Mouse (Mus musculus) midbrain, embryonic 14.5 days (tissue): ENCODE results near the gene Usp49. TPM values are rescaled to one million over a fixed set of nuclear protein-coding genes. Genes with fewer than 3 reads are reported as not detected.
A peak's percentile ranks its signal among the peaks of the same experiment; 100 is the strongest.
"Not testable (repeated sequence)": the region's sequence is repeated elsewhere in the genome, so short reads cannot be mapped to it uniquely, and the experiment has no call there.

ENCODE experiments used
- ATAC-seq: fragments of 200-750 bp; cut with Nextera tagmentation; 2 replicates; pipeline ENCODE4 v1.8.0; 2017; ENCODE audit warnings: moderate number of reproducible peaks, moderate library complexity; ENCODE audit not compliant: low FRiP score, low TSS enrichment
- DNase-seq: peaks from one replicate; pipeline ENCODE4 v3.0.0-alpha.2; 2015
- H3K27ac ChIP-seq: fragments of 300-500 bp; sonication (generic); replicated peaks from 2 replicates; pipeline ENCODE4 v1.5.1; 2014; ENCODE audit warnings: mild to moderate bottlenecking, low read depth, low read length, moderate library complexity
- H3K27me3 ChIP-seq: fragments of 300-500 bp; sonication (generic); 2 replicates; pipeline ENCODE4 v1.6.1; 2014; ENCODE audit warnings: low read length, control low read depth, mixed read lengths; ENCODE audit not compliant: control insufficient read depth, insufficient read depth
- H3K36me3 ChIP-seq: fragments of 300-500 bp; sonication (generic); 2 replicates; pipeline ENCODE4 v1.6.1; 2014; ENCODE audit warnings: low read length, control low read depth; ENCODE audit not compliant: control insufficient read depth, insufficient read depth
- H3K4me1 ChIP-seq: fragments of 300-500 bp; sonication (generic); 2 replicates; pipeline ENCODE4 v1.6.1; 2014; ENCODE audit warnings: mild to moderate bottlenecking, antibody characterized with exemption, low read length, control low read depth; ENCODE audit not compliant: control insufficient read depth, insufficient read depth
- H3K4me2 ChIP-seq: fragments of 300-500 bp; sonication (generic); 2 replicates; pipeline ENCODE4 v1.6.1; 2014; ENCODE audit warnings: mild to moderate bottlenecking, low read length, moderate library complexity
- H3K4me3 ChIP-seq: fragments of 300-500 bp; sonication (generic); replicated peaks from 2 replicates; pipeline ENCODE4 v1.5.1; 2014; ENCODE audit warnings: low read depth, low read length
- H3K9ac ChIP-seq: fragments of 300-500 bp; sonication (generic); replicated peaks from 2 replicates; pipeline ENCODE4 v1.6.1; 2014; ENCODE audit warnings: mild to moderate bottlenecking, low read length, moderate library complexity
- H3K9me3 ChIP-seq: fragments of 300-500 bp; sonication (generic); 2 replicates; pipeline ENCODE4 v1.6.1; 2016; ENCODE audit warnings: low read length, control low read depth, mixed read lengths; ENCODE audit not compliant: control insufficient read depth
- WGBS: fragments of 180-500 bp; shearing (Covaris S2); extraction: QIAGEN DNeasy Blood & Tissue Kit; methylation state at CpG from one replicate; pipeline ENCODE4 v1.1.7; 2014; 5-methylcytosine and 5-hydroxymethylcytosine counted together
- polyA plus RNA-seq: library from polyadenylated mRNA; unstranded; fragments of >200 nt; fragmentation: Nextera tagmentation; extraction: Ambion mirVana; gene quantifications from 2 replicates; pipeline ENCODE4 v1.2.1, GENCODE M21; 2014

Usp49 gene
- polyA plus RNA-seq, 1 experiment from 2014 or later: 7.6 TPM

GRCm38 (mm10) chr17:47595248-47596161 is 35.0 kb upstream of the Usp49 start:
- no peaks in the 10 kb centered on the region for H3K9me3 ChIP-seq
- H3K27me3 ChIP-seq: no peaks in the 10 kb centered on the region
- 1% methylated on average over 21 of the region's 21 CpGs for WGBS
- H3K4me1 ChIP-seq: peaks cover 33% of the 10 kb centered on the region
- ATAC-seq (peak; percentile 36), DNase-seq (peak; percentile 67)
- H3K36me3 ChIP-seq: peaks cover 14% of the 10 kb centered on the region
- H3K4me2 ChIP-seq: peak overlapping the region; percentile 84
- peak overlapping the region; percentile 39 for H3K9ac ChIP-seq
- H3K4me3 ChIP-seq: peak overlapping the region; percentile 63
- H3K27ac ChIP-seq: peak overlapping the region; percentile 83

GRCm38 (mm10) chr17:47596162-47596838 is 34.2 kb upstream of the Usp49 start:
- peak overlapping the region; percentile 39 for H3K9ac ChIP-seq
- no peaks in the 10 kb centered on the region for H3K9me3 ChIP-seq
- H3K4me3 ChIP-seq: peak overlapping the region; percentile 8; the same call in 1 of the 2 replicates
- 13% methylated on average over 6 of the region's 6 CpGs for WGBS
- no peak for DNase-seq
- peaks cover 33% of the 10 kb centered on the region for H3K4me1 ChIP-seq
- no peak for ATAC-seq
- H3K36me3 ChIP-seq: peaks cover 22% of the 10 kb centered on the region
- H3K4me2 ChIP-seq: peak overlapping the region; percentile 84
- H3K27me3 ChIP-seq: no peaks in the 10 kb centered on the region
- peak overlapping the region; percentile 83 for H3K27ac ChIP-seq

- H3K36me3 ChIP-seq: peaks cover 27% of the 10 kb centered on the region
- H3K4me3 ChIP-seq: no peak overlapping the region
- H3K27me3 ChIP-seq: no peaks in the 10 kb centered on the region
- H3K4me1 ChIP-seq: peaks cover 33% of the 10 kb centered on the region
- ATAC-seq (no peak), DNase-seq (no peak)
- peak overlapping the region; percentile 84 for H3K4me2 ChIP-seq
- H3K27ac ChIP-seq: peak overlapping the region; percentile 83
- H3K9ac ChIP-seq: no peak overlapping the region; the same call in 1 of the 2 replicates
- H3K9me3 ChIP-seq: no peaks in the 10 kb centered on the region
- WGBS: 45% methylated on average over 5 of the region's 5 CpGs
These were observed 33.7 kb upstream of the Usp49 start for GRCm38 (mm10) chr17:47596839-47597164.

- no peak overlapping the region for H3K27ac ChIP-seq
- ATAC-seq (no peak), DNase-seq (no peak)
- peaks cover 33% of the 10 kb centered on the region for H3K4me1 ChIP-seq
- peak overlapping the region; percentile 84 for H3K4me2 ChIP-seq
- H3K36me3 ChIP-seq: peaks cover 32% of the 10 kb centered on the region
- no peak overlapping the region for H3K9ac ChIP-seq
- H3K9me3 ChIP-seq: no peaks in the 10 kb centered on the region
- no peaks in the 10 kb centered on the region for H3K27me3 ChIP-seq
- no peak overlapping the region for H3K4me3 ChIP-seq
- 49% methylated on average over 13 of the region's 13 CpGs for WGBS
These were observed 33.2 kb upstream of the Usp49 start for GRCm38 (mm10) chr17:47597261-47597660.

GRCm38 (mm10) chr17:47597838-47598579 is 32.5 kb upstream of the Usp49 start:
- peaks cover 33% of the 10 kb centered on the region for H3K4me1 ChIP-seq
- no peaks in the 10 kb centered on the region for H3K9me3 ChIP-seq
- WGBS: 19% methylated on average over 10 of the region's 10 CpGs
- H3K9ac ChIP-seq: no peak overlapping the region
- 0 out of 2 replicates have a peak overlapping the region, but pooled peaks have one; percentile 32 for H3K27ac ChIP-seq
- ATAC-seq: no peak
- H3K4me3 ChIP-seq: no peak overlapping the region
- peak; percentile 66 for DNase-seq
- no peaks in the 10 kb centered on the region for H3K27me3 ChIP-seq
- H3K4me2 ChIP-seq: no peak overlapping the region
- peaks cover 36% of the 10 kb centered on the region for H3K36me3 ChIP-seq

GRCm38 (mm10) chr17:47598580-47599304 is 31.7 kb upstream of the Usp49 start:
- not testable (repeated sequence) for H3K4me2 ChIP-seq, H3K27ac ChIP-seq, H3K27me3 ChIP-seq, ATAC-seq, H3K9me3 ChIP-seq, H3K9ac ChIP-seq, DNase-seq, H3K4me3 ChIP-seq
- 87% methylated on average over 10 of the region's 10 CpGs for WGBS
- H3K4me1 ChIP-seq: peaks cover 33% of the 10 kb centered on the region
- peaks cover 40% of the 10 kb centered on the region for H3K36me3 ChIP-seq

GRCm38 (mm10) chr17:47599511-47600297 is 30.8 kb upstream of the Usp49 start:
- no peaks in the 10 kb centered on the region for H3K27me3 ChIP-seq
- H3K36me3 ChIP-seq: peaks cover 49% of the 10 kb centered on the region
- WGBS: 83% methylated on average over 11 of the region's 11 CpGs
- no peak for ATAC-seq
- no peak overlapping the region for H3K4me2 ChIP-seq
- no peak overlapping the region for H3K27ac ChIP-seq
- no peak overlapping the region for H3K4me3 ChIP-seq
- H3K9ac ChIP-seq: no peak overlapping the region
- H3K9me3 ChIP-seq: no peaks in the 10 kb centered on the region
- no peak for DNase-seq
- H3K4me1 ChIP-seq: peaks cover 26% of the 10 kb centered on the region
